Mouse (Mus musculus) c-Kit-negative CD71-positive TER-119-positive erythroid progenitor cells, embryonic 14.5 days (primary cell): Measurements from ENCODE around the gene Syt1.

Experiments
- DNase-seq: peaks from one replicate; pipeline ENCODE4 v3.0.0-alpha.2; 2013; ENCODE audit warnings: low read depth, low spot score

Gene Syt1

GRCm38 (mm10) chr10:109010241-109011193 is at the start of gene Syt1:
TSS of gene Syt1 (minus strand) at chr10:109010982.
- DNase-seq = no peak

DNA sequence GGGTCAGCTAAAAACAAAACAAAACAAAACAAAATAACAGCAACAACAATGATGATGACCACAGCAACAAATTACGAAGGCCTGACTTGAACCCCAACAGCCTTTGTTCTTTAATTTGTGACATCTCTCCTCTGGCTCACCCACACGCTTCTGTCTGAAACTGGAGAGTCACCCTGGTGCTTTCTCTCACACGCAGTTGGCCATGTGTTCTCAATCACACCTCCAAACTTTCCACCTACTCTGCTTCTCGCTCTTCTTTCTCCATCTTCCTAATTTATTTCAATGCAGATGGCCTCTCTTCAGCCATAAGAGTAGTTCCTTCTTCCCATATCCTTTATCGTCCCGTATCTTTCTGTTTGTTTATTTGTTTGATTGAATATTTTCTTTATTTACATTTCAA is 45.7 kb upstream of the Syt1 start:
- DNase-seq = no peak

GRCm38 (mm10) chr10:109047537-109047936 is 36.8 kb upstream of the Syt1 start:
- no peak for DNase-seq

GRCm38 (mm10) chr10:109046988-109047387 is 36.2 kb upstream of the Syt1 start:
- no peak for DNase-seq

- DNase-seq = no peak
Observed at GRCm38 (mm10) chr10:109011226-109012165, 714 bp upstream of the Syt1 start.

- DNase-seq = no peak
Observed at GRCm38 (mm10) chr10:109009831-109010230, 951 bp downstream of the Syt1 start.

GRCm38 (mm10) chr10:109008456-109008855 is 2.3 kb downstream of the Syt1 start:
- DNase-seq = no peak

DNA sequence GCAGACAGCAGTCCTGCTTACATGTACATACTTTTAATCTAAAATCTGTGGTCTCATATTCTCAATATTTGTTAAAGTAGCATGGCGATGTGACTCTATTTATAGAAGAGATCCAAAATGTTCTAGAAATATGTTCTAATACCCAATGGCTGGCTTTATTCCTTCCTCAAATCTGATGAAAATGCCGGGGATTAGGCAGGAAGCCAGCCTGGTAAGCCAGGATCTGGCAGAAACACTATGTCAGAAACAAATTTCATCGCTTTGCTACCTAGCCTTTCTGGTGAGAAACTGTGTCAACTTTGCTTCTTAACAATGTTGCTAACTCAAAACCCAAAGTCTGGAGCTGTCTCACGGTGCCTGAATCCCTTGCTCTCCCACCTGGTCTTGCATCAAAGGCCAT is 7.3 kb downstream of the Syt1 start:
- no peak for DNase-seq

DNA sequence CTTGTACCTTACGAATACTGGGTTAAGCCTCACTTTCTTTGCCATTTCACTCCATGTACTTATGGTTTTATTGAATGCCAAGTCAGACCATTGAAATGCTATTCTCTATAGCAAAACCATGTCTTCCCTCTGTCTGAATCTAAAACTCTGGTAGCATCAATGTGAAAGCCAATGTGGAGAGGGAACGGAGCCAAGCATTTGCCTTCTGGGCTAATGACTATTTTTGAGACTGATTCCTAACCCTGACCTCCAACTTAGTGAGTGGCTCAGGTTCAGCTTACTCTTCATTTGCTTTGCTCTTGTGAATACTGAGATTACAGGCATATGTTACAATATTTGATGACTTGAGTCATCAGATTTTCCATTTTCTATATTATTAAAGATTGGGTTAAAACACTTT is 23.5 kb downstream of the Syt1 start:
- DNase-seq = no peak

- no peak for DNase-seq
Observed at GRCm38 (mm10) chr10:108979660-108980059, 31.1 kb downstream of the Syt1 start.

- DNase-seq = no peak
Observed at GRCm38 (mm10) chr10:108954952-108955351, 55.8 kb downstream of the Syt1 start.

- no peak for DNase-seq
Observed at GRCm38 (mm10) chr10:108952182-108952581, 58.6 kb downstream of the Syt1 start.

DNA sequence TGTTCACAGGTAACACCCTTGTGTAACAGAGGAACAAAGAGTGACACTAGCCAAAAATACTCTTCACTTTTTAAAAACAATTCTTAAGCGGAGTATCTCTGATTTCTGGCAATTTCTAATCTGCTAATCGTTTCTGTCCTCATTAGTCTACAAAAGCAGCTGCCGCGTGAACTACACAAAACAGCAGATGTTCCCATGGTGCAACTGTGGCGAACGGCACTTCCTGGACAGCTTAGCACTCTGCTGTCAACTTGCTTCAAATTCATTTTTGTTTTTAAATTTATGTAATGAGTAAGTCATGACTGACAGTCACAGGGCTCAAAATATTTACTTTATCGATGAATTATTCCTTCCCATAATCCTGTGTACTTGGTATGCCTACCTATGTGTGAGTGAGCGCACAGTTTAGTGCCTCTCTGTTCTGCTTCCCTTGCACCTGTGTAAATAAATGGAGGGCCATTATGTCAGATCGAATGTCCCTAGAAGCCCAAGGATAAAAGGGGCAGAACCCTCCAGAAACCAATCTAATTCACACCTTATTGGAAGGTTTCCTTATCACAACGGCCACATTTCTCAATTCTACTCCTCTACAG is 73.8 kb downstream of the Syt1 start:
- no peak for DNase-seq

DNA sequence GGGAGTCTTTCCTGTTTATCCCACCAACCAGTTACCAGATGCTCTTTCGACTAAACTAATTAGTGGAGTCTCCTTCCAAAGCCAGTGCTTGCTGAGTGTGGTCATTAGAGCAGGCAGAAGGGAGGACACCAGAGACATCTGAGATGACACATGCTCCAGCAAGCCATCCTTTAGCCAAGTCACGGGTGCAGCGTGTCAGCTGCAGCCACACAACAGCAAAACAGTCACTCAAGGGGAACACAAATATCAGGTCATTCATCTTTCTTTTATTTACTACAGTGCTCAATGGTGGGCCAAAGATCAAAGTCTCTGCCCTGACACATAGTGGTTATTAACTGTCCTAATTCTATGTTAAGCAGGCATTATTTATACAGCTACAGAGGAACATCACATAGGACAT is 80.5 kb downstream of the Syt1 start:
- no peak for DNase-seq

- no peak for DNase-seq
Observed at GRCm38 (mm10) chr10:108929676-108930075, 81.1 kb downstream of the Syt1 start.

GRCm38 (mm10) chr10:108905264-108905663 is 105.5 kb downstream of the Syt1 start:
- no peak for DNase-seq

- no peak for DNase-seq
Observed at GRCm38 (mm10) chr10:108904371-108904770, 106.4 kb downstream of the Syt1 start.

DNA sequence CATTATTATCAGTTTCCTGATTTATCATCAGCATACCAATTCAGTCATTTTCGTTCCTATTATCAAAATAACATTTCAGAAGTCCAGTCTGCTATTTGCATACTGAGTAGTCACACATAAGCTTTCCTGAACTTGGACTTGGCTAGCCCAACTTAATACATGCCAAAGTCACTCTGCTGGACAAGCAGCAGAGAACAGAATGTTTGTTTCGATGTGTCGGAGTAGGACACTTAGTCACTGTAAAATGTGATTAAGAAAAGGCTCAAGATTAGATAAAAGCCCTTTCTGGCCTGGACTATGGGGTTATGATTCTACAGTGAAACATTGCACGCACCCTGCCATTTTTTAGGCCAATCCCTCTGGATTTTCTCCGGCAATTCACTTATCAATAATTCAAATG is 114.3 kb downstream of the Syt1 start:
- no peak for DNase-seq

DNA sequence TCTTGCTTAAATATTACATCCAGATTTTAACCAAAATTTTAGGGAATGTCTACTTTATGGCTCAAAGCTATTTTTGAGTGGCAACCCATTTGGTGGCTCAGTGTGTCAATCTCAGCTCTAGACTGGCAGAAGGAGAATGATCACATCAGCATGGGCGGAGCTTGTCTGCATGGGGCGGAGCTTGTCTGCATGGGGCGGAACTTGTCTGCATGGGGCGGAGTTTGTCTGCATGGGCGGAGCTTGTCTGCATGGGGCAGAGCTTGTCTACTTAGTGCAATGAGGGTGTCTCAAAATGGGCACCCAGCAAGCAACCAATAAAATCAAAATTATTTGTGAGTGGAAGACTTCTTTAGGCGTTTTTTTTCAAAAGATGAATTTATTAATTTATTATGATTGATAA is 117.5 kb downstream of the Syt1 start:
- DNase-seq = no peak

GRCm38 (mm10) chr10:108892441-108892840 is 118.3 kb downstream of the Syt1 start:
- DNase-seq = no peak

DNA sequence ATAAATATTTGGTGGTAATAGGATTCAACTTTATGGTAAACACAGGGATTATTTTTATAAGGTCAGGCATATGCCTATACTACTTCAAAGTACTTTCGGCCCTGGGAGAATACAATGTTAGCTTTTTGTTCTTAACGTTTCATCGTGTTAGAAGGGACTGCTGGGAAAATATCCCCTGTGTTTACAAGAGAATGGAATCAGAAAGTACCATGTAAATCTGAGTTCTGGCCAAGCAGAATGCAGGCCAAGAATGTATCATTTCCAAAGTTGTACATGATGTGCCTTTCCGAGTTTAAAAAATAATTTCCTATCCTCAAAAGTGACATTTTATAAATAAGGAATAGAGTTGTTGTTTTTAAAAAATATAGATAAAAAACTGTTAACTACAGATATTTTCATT is 121.7 kb downstream of the Syt1 start:
- DNase-seq = no peak

DNA sequence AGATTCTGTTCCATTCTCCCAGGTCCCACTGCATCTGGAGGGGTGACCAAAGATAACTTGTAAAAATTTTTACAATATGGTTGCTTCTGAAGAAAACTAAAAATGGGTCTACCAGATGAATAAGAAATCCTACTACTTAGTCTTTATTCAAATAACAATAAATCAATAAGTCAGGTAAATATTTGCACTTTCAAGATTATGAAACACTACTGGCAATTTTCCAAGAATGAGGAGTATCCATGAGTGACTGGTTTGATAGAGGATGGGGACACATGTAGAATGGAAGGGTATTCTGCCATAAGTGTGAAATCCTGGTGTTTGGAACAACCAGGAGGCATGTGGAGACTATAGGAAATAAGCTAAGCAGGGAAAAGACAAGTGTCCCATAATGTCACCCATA is 124.0 kb downstream of the Syt1 start:
- no peak for DNase-seq
